Mouse (Mus musculus) adipose tissue, adult 10 weeks (tissue): ENCODE results near the gene Gabra2. TPM values are rescaled to one million over a fixed set of nuclear protein-coding genes. Genes with fewer than 3 reads are reported as not detected.

Source experiments
- polyA plus RNA-seq: library from polyadenylated mRNA; stranded (reverse); fragments of 350-450 nt; fragmentation: Illumina TruSeq; extraction: RNeasy Lipid Tissue Mini Kit (QIAGEN cat#74804); gene quantifications from one replicate; pipeline ENCODE4 v1.2.3, GENCODE M21; 2014; ENCODE audit warnings: low read depth, low replicate concordance

The Gabra2 gene
- polyA plus RNA-seq, result not detected

DNA sequence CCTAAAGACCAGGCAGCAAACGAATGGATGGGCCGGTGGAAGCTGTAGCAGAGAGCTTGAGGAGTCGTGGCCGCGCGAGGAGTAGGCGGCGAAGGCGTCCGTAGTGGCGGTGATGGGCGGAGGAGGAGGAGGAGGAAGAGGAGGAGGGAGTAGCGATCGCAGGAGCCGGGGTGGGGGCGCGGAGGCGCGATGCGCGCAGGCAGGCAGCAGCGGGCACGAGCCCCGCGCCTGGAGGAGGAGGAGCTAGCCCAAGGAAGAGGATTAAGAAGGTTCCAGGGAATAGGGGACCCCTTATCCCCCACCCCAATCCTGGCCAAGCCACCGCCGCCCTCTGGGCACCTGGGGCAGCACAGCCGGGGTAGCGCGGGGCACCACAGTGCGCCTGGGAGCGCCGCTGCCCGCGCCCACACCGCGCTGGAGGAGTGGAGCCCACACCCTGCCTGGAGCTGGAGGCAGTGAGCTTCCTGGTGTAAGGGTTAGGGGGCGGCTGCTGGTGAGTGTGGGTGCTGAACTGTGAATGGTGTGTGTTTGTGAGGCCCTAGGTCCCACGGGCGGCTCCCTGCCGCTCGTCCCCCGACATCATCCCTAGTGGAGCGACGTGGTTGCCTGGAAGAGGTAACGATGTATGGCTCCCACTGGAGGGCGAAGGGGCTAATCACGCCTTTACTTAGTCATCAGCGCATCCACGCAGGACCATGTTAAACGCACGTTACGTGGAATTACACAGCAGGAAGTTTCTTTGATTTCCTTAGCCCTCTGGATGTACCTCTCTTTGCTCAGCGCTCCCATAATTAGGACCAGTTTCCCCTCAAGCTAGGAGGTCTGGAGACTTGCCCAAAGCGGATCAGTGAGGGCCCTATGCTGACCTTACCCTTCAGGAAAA, at the start of gene Gabra2:
TSS of gene Gabra2 (minus strand) at position 125 of the 883 bp plus-strand sequence.

